Mouse (Mus musculus): ENCODE results near the gene Scube1. TPM values are rescaled to one million over a fixed set of nuclear protein-coding genes. Genes with fewer than 3 reads are reported as not detected.

Gene Scube1
- polyA plus RNA-seq, 2 experiments: 0.09 to 0.10 TPM

DNA sequence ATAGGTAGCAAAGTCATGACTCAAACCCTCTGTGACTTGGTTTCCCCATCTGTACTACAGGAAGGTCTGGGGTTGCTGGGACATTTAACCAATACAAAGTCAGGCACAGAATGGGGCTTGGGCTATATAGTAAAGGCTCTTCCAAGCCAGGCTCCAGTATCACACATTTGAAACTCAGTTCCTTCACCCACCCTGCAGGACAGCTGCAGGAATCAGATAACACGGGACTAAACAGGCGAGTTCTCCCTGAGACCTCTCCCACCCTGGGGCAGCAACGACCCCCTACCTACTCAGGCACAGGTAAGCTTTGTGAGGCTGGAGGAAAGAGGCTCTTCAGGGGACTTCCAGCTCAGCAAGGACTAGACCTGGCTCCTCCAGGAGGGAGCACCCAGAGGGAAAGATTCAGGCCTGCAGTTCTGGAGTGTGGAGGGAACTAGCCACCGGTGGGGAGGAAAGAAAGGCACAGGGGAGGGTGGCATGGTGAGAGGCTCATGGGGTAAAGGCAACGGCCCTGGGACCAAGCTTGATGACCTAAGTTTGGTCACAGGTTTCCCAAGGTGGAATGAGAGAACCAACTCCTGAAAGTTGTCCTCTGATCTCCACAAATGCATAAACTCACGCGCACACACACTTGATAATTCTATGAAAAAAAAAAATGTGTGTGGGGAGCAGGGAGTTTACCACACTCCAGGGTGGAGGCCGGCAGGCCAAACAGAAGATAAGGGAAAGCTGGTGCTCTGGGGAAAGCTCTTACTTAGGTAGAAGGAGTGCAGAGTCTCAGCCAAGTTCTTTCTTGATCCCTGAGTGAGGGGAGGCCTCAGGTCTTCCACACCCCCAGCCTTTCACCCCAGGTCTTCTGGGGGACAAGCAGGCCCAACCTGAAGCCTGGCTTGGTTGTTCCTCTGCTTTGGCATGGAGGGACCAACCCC lies 132.3 kb downstream of the Scube1 start:
- peaks cover 34 to 39% of the 10 kb centered on the region in 2 experiments for H3K4me1 ChIP-seq (replicated peaks; ENCODE audit: control insufficient read depth in 2 of 2, insufficient read depth in 2 of 2, low read length in 1 of 2)
- peak overlapping the region; percentile 100 for H3K27ac ChIP-seq
- H3K4me3 ChIP-seq (ENCODE audit: insufficient read depth in 1 of 2, low read depth in 2 of 2, low read length in 2 of 2): peak overlapping the region; percentile 81 to 84
- no peaks in the 10 kb centered on the region for H3K9me3 ChIP-seq (ENCODE audit: control insufficient read depth, low read length)
- H3K36me3 ChIP-seq (replicated peaks; ENCODE audit: control insufficient read depth, insufficient read depth, low read depth): peaks cover 34% of the 10 kb centered on the region
- peak overlapping the region; percentile 99 for H3K4me2 ChIP-seq (ENCODE audit: low read depth)
- DNase-seq (ENCODE audit: low read depth in 3 of 3, low spot score in 3 of 3): peak; percentile 71 to 73 (median 73)
- H3K27me3 ChIP-seq (ENCODE audit: control insufficient read depth, insufficient read depth, low read length): no peaks in the 10 kb centered on the region
- 11% methylated on average over 8 of the region's 8 CpGs for WGBS (ENCODE audit: insufficient replicate concordance)
- ATAC-seq (ENCODE audit: insufficient read depth): peak; percentile 77
- TF ChIP-seq EP300 (IDR thresholded peaks at IDR 0.05; ENCODE audit: low read depth) (peak; percentile 68), CTCF (IDR thresholded peaks at IDR 0.05; ENCODE audit: low read depth) (0 out of 2 replicates have a peak, but pooled peaks have one; percentile 1)
- peak overlapping the region; percentile 97 for H3K9ac ChIP-seq (replicated peaks)

GRCm38 (mm10) chr15:83591758-83592157 lies 133.1 kb downstream of the Scube1 start:
- Histone ChIP-seq H3K9me3 (ENCODE audit: control insufficient read depth, low read length) (no peaks in the 10 kb centered on the region), H3K36me3 (replicated peaks; ENCODE audit: control insufficient read depth, insufficient read depth, low read depth) (peaks cover 42% of the 10 kb centered on the region), H3K9ac (replicated peaks) (peak overlapping the region; percentile 97), H3K27me3 (ENCODE audit: control insufficient read depth, insufficient read depth, low read length) (no peaks in the 10 kb centered on the region), H3K27ac (peak overlapping the region; percentile 100), H3K4me1 (replicated peaks; ENCODE audit: control insufficient read depth in 2 of 2, insufficient read depth in 2 of 2, low read length in 1 of 2) (peaks cover 34 to 39% of the 10 kb centered on the region in 2 experiments), H3K4me3 (ENCODE audit: insufficient read depth in 1 of 2, low read depth in 2 of 2, low read length in 2 of 2) (peak overlapping the region; percentile 81 to 84), H3K4me2 (ENCODE audit: low read depth) (peak overlapping the region; percentile 99)
- WGBS (ENCODE audit: insufficient replicate concordance): 38% methylated on average over 6 of the region's 6 CpGs
- DNase-seq (ENCODE audit: low read depth in 3 of 3, low spot score in 3 of 3) (no peak), ATAC-seq (ENCODE audit: insufficient read depth) (no peak)
- TF ChIP-seq EP300 (IDR thresholded peaks at IDR 0.05; ENCODE audit: low read depth): no peak
- TF ChIP-seq CTCF (IDR thresholded peaks at IDR 0.05; ENCODE audit: low read depth): no peak

- 86% methylated on average over 4 of the region's 4 CpGs for WGBS (ENCODE audit: insufficient replicate concordance)
- peaks cover 51% of the 10 kb centered on the region for H3K36me3 ChIP-seq (replicated peaks; ENCODE audit: control insufficient read depth, insufficient read depth, low read depth)
- no peaks in the 10 kb centered on the region for H3K27me3 ChIP-seq (ENCODE audit: control insufficient read depth, insufficient read depth, low read length)
- ATAC-seq (ENCODE audit: insufficient read depth) (no peak), DNase-seq (ENCODE audit: low read depth in 3 of 3, low spot score in 3 of 3) (no peak)
- peaks cover 31 to 37% of the 10 kb centered on the region in 2 experiments for H3K4me1 ChIP-seq (replicated peaks; ENCODE audit: control insufficient read depth in 2 of 2, insufficient read depth in 2 of 2, low read length in 1 of 2)
- peak overlapping the region; percentile 99 for H3K4me2 ChIP-seq (ENCODE audit: low read depth)
- TF ChIP-seq CTCF (IDR thresholded peaks at IDR 0.05; ENCODE audit: low read depth) (no peak), EP300 (IDR thresholded peaks at IDR 0.05; ENCODE audit: low read depth) (no peak)
- H3K9ac ChIP-seq (replicated peaks): peak overlapping the region; percentile 97
- H3K27ac ChIP-seq: peak overlapping the region; percentile 100
- H3K4me3 ChIP-seq (ENCODE audit: insufficient read depth in 1 of 2, low read depth in 2 of 2, low read length in 2 of 2): peak overlapping the region in 1 of 2 experiments; percentile 81; a peak in 2 of 4 replicates
- H3K9me3 ChIP-seq (ENCODE audit: control insufficient read depth, low read length): peaks cover 5% of the 10 kb centered on the region
These were observed 134.0 kb downstream of the Scube1 start for GRCm38 (mm10) chr15:83590841-83591240.

GRCm38 (mm10) chr15:83584741-83585220 lies 140.0 kb downstream of the Scube1 start:
- no peak overlapping the region for H3K27ac ChIP-seq
- H3K9me3 ChIP-seq (ENCODE audit: control insufficient read depth, low read length): peaks cover 6% of the 10 kb centered on the region
- H3K4me2 ChIP-seq (ENCODE audit: low read depth): no peak overlapping the region
- H3K9ac ChIP-seq (replicated peaks): no peak overlapping the region
- DNase-seq (ENCODE audit: low read depth in 3 of 3, low spot score in 3 of 3) (no peak), ATAC-seq (ENCODE audit: insufficient read depth) (no peak)
- H3K4me3 ChIP-seq (ENCODE audit: insufficient read depth in 1 of 2, low read depth in 2 of 2, low read length in 2 of 2): no peak overlapping the region
- H3K27me3 ChIP-seq (ENCODE audit: control insufficient read depth, insufficient read depth, low read length): no peaks in the 10 kb centered on the region
- WGBS (ENCODE audit: insufficient replicate concordance): 87% methylated on average over 6 of the region's 6 CpGs
- TF ChIP-seq EP300 (IDR thresholded peaks at IDR 0.05; ENCODE audit: low read depth) (no peak), CTCF (IDR thresholded peaks at IDR 0.05; ENCODE audit: low read depth) (no peak)
- peaks cover 90% of the 10 kb centered on the region for H3K36me3 ChIP-seq (replicated peaks; ENCODE audit: control insufficient read depth, insufficient read depth, low read depth)
- peaks cover 13 to 14% of the 10 kb centered on the region in 2 experiments for H3K4me1 ChIP-seq (replicated peaks; ENCODE audit: control insufficient read depth in 2 of 2, insufficient read depth in 2 of 2, low read length in 1 of 2)
